Mouse (Mus musculus): ENCODE results near the gene Olfr329-ps. TPM values are rescaled to one million over a fixed set of nuclear protein-coding genes. Genes with fewer than 3 reads are reported as not detected.

Olfr329-ps gene
- polyA plus RNA-seq (2014; fragmentation: Illumina TruSeq; extraction: RNeasy Lipid Tissue Mini Kit (QIAGEN cat#74804); ENCODE audit: low read depth, low replicate concordance): 3.0 TPM

DNA sequence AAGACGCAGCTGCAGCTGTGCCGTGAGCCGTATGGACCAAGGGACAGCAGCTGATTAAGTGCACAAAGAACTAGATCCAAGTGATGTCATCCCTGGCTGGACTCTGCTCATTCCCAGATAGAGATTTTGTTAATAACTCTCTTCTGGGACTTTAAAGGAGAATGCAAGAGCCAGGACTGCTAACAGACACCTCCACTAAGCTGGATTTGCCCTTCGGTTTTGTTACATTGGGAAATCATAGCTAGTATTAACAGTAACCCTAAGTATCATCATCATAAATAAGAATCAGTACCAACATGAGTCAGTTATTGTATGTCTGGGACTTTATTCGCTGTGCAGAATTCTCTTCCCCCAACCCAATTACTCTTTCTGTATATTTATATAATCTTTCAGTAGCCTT, at the start of gene Olfr329-ps:
Olfr329-ps (minus strand) TSS at position 101 of the 400 bp plus-strand sequence.

DNA sequence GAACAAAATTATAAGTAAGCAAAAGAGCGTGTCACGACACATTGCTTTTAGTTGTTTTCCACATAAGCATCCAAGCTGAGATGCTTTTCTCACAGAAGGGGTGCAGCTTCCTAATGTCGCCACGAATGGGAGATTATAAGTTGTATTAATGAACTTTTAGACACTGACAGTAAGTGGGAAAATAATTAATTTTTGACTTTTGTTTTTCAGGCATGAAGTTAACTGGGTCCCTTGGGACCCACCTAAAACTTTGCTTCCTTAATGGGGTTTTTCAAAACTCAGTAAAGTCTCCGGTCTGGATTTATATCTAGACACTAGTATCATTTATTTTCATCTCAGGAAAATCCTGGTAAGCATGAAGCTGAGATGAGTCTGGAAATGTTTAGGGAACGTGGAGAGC, 48.6 kb upstream of the Olfr329-ps start, which contains the start of gene Olfr324:
Olfr324 (plus strand) TSS at position 301 of the 400 bp plus-strand sequence.

GRCm38 (mm10) chr11:58577430-58577829, 31.2 kb upstream of the Olfr329-ps start, which contains the start of gene Olfr325:
TSS of gene Olfr325 (plus strand) at chr11:58577730.

GRCm38 (mm10) chr11:58570405-58570804, 24.2 kb upstream of the Olfr329-ps start, which contains the start of gene Olfr224:
TSS of gene Olfr224 (minus strand) at chr11:58570553.

DNA sequence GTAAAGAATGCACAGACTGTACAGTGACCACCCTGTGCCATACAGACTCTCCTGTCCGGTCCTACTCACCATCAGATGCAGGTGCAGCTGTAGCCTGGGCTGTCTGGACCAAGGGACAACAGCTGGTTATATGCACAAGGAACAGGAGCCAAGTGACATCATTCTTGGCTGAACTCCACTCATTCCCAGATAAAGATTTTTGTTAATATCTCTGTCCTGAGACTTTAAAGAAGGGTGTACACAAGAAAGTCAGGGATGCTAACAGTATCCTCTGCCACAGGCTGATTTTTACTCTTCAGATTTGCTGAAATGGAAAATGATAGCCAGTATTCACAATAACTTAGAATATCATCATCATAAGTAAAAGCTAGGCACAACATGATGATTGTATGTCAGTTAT, 9.3 kb upstream of the Olfr329-ps start, which contains the start of gene Olfr328:
Olfr328 (minus strand) TSS at position 101 of the 400 bp plus-strand sequence.

DNA sequence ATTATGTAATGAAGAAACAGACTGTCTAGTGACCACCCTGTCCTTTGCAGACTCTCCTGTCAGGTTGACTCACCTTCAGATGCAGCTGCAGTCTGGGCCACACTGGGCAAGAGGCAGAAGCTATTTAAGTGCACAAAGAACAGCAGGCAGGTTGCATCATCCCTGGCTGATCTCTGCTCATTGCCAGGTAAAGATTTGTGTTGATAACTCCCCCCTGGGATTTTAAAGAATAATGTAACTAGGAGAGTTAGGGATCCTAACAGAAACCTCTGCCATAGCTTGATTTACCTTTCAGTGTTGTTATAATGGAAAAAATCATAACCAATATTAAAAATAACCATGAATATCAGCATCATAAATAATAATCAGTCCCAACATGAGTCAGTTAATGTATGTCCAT, 11.5 kb downstream of the Olfr329-ps start, which contains the start of gene Olfr330:
Olfr330 (minus strand) TSS at position 101 of the 400 bp plus-strand sequence.

DNA sequence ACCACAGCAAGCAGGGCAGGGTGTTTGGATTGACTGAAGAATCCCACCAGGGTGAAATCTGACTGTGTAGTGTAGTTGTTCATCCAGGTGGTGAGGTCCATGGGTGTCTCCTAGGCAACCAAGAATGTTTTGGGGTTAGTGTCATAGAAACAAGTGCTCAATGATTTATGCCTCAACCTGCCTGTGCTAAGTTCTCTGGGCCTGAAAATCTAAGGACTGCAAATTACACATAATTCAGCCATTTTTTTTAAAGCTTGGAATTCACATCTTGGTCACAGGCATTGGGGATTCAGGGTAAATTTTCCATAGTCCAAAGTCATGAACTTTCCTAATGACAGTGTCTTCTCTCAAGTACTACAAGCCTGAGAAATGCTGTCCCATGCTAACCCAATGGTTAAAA, 43.8 kb downstream of the Olfr329-ps start, which contains the start of gene Olfr331:
Olfr331 (minus strand) TSS at position 101 of the 400 bp plus-strand sequence.

DNA sequence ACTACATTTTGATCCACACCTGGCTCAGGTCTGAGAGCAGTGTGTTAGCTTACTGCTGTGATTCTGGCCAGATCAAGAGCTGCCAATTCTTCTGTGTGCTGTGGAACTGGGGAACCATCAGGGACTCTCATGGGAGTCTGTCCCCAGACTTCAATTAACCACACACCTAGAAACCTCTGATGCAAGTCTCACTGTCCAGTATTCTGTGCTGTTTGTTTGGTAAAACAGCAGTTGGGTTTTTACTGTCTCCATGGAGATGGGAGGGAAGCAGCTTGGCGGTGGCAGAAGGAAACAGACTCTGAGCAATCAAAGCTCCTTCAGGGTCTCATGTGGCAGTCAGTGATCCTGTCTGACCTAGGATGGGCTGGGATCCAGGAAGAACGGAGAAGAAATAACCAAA, 53.8 kb downstream of the Olfr329-ps start, which contains the start of gene Olfr332:
Olfr332 (minus strand) TSS at position 101 of the 400 bp plus-strand sequence.

Other genes starting within 250 kb of the Olfr329-ps start
- gene Zfp692, start 239.4 kb downstream of the Olfr329-ps start, polyA plus RNA-seq (2014; fragmentation: Illumina TruSeq; extraction: RNeasy Lipid Tissue Mini Kit (QIAGEN cat#74804); ENCODE audit: low read depth, low replicate concordance): 0.82 TPM
- gene Zfp672, start 216.1 kb downstream of the Olfr329-ps start, polyA plus RNA-seq (2014; fragmentation: Illumina TruSeq; extraction: RNeasy Lipid Tissue Mini Kit (QIAGEN cat#74804); ENCODE audit: low read depth, low replicate concordance): 70.4 TPM
- gene Sh3bp5l, start 215.7 kb downstream of the Olfr329-ps start, polyA plus RNA-seq (2014; fragmentation: Illumina TruSeq; extraction: RNeasy Lipid Tissue Mini Kit (QIAGEN cat#74804); ENCODE audit: low read depth, low replicate concordance): 0.87 TPM
- not detected for gene Lypd8, start 167.4 kb downstream of the Olfr329-ps start, polyA plus RNA-seq (2014; fragmentation: Illumina TruSeq; extraction: RNeasy Lipid Tissue Mini Kit (QIAGEN cat#74804); ENCODE audit: low read depth, low replicate concordance)
- gene 1810065E05Rik, start 125.3 kb downstream of the Olfr329-ps start, polyA plus RNA-seq (2014; fragmentation: Illumina TruSeq; extraction: RNeasy Lipid Tissue Mini Kit (QIAGEN cat#74804); ENCODE audit: low read depth, low replicate concordance): not detected
- not detected for gene Gm12253, start 113.9 kb downstream of the Olfr329-ps start, polyA plus RNA-seq (2014; fragmentation: Illumina TruSeq; extraction: RNeasy Lipid Tissue Mini Kit (QIAGEN cat#74804); ENCODE audit: low read depth, low replicate concordance)
- gene Lypd9, start 93.5 kb downstream of the Olfr329-ps start, polyA plus RNA-seq (2014; fragmentation: Illumina TruSeq; extraction: RNeasy Lipid Tissue Mini Kit (QIAGEN cat#74804); ENCODE audit: low read depth, low replicate concordance): not detected
- not detected for gene Olfr30, start 84.2 kb downstream of the Olfr329-ps start, polyA plus RNA-seq (2014; fragmentation: Illumina TruSeq; extraction: RNeasy Lipid Tissue Mini Kit (QIAGEN cat#74804); ENCODE audit: low read depth, low replicate concordance)
- not detected for gene Olfr332, start 53.9 kb downstream of the Olfr329-ps start, polyA plus RNA-seq (2014; fragmentation: Illumina TruSeq; extraction: RNeasy Lipid Tissue Mini Kit (QIAGEN cat#74804); ENCODE audit: low read depth, low replicate concordance)
- not detected for gene Olfr331, start 43.9 kb downstream of the Olfr329-ps start, polyA plus RNA-seq (2014; fragmentation: Illumina TruSeq; extraction: RNeasy Lipid Tissue Mini Kit (QIAGEN cat#74804); ENCODE audit: low read depth, low replicate concordance)
- 1.5 TPM for gene Olfr330, start 11.6 kb downstream of the Olfr329-ps start, polyA plus RNA-seq (2014; fragmentation: Illumina TruSeq; extraction: RNeasy Lipid Tissue Mini Kit (QIAGEN cat#74804); ENCODE audit: low read depth, low replicate concordance)
- gene Olfr328, start 9.2 kb upstream of the Olfr329-ps start, polyA plus RNA-seq (2014; fragmentation: Illumina TruSeq; extraction: RNeasy Lipid Tissue Mini Kit (QIAGEN cat#74804); ENCODE audit: low read depth, low replicate concordance): not detected
- not detected for gene Olfr224, start 24.1 kb upstream of the Olfr329-ps start, polyA plus RNA-seq (2014; fragmentation: Illumina TruSeq; extraction: RNeasy Lipid Tissue Mini Kit (QIAGEN cat#74804); ENCODE audit: low read depth, low replicate concordance)
- gene Olfr325, start 31.3 kb upstream of the Olfr329-ps start, polyA plus RNA-seq (2014; fragmentation: Illumina TruSeq; extraction: RNeasy Lipid Tissue Mini Kit (QIAGEN cat#74804); ENCODE audit: low read depth, low replicate concordance): not detected
- not detected for gene Olfr324, start 48.7 kb upstream of the Olfr329-ps start, polyA plus RNA-seq (2014; fragmentation: Illumina TruSeq; extraction: RNeasy Lipid Tissue Mini Kit (QIAGEN cat#74804); ENCODE audit: low read depth, low replicate concordance)
- not detected for gene 2210407C18Rik, start 69.7 kb upstream of the Olfr329-ps start, polyA plus RNA-seq (2014; fragmentation: Illumina TruSeq; extraction: RNeasy Lipid Tissue Mini Kit (QIAGEN cat#74804); ENCODE audit: low read depth, low replicate concordance)
- gene Olfr323, start 84.1 kb upstream of the Olfr329-ps start, polyA plus RNA-seq (2014; fragmentation: Illumina TruSeq; extraction: RNeasy Lipid Tissue Mini Kit (QIAGEN cat#74804); ENCODE audit: low read depth, low replicate concordance): not detected
- gene Trim58, start 94.0 kb upstream of the Olfr329-ps start, polyA plus RNA-seq (2014; fragmentation: Illumina TruSeq; extraction: RNeasy Lipid Tissue Mini Kit (QIAGEN cat#74804); ENCODE audit: low read depth, low replicate concordance): not detected
- not detected for gene Olfr322, start 112.4 kb upstream of the Olfr329-ps start, polyA plus RNA-seq (2014; fragmentation: Illumina TruSeq; extraction: RNeasy Lipid Tissue Mini Kit (QIAGEN cat#74804); ENCODE audit: low read depth, low replicate concordance)
- gene Olfr320, start 134.7 kb upstream of the Olfr329-ps start, polyA plus RNA-seq (2014; fragmentation: Illumina TruSeq; extraction: RNeasy Lipid Tissue Mini Kit (QIAGEN cat#74804); ENCODE audit: low read depth, low replicate concordance): not detected
- gene Olfr319, start 152.7 kb upstream of the Olfr329-ps start, polyA plus RNA-seq (2014; fragmentation: Illumina TruSeq; extraction: RNeasy Lipid Tissue Mini Kit (QIAGEN cat#74804); ENCODE audit: low read depth, low replicate concordance): not detected
- gene Olfr318, start 177.6 kb upstream of the Olfr329-ps start, polyA plus RNA-seq (2014; fragmentation: Illumina TruSeq; extraction: RNeasy Lipid Tissue Mini Kit (QIAGEN cat#74804); ENCODE audit: low read depth, low replicate concordance): not detected
- not detected for gene Olfr317, start 192.8 kb upstream of the Olfr329-ps start, polyA plus RNA-seq (2014; fragmentation: Illumina TruSeq; extraction: RNeasy Lipid Tissue Mini Kit (QIAGEN cat#74804); ENCODE audit: low read depth, low replicate concordance)
- gene Olfr316, start 206.3 kb upstream of the Olfr329-ps start, polyA plus RNA-seq (2014; fragmentation: Illumina TruSeq; extraction: RNeasy Lipid Tissue Mini Kit (QIAGEN cat#74804); ENCODE audit: low read depth, low replicate concordance): not detected
- not detected for gene Olfr315, start 226.8 kb upstream of the Olfr329-ps start, polyA plus RNA-seq (2014; fragmentation: Illumina TruSeq; extraction: RNeasy Lipid Tissue Mini Kit (QIAGEN cat#74804); ENCODE audit: low read depth, low replicate concordance)
- not detected for gene Olfr314, start 236.5 kb upstream of the Olfr329-ps start, polyA plus RNA-seq (2014; fragmentation: Illumina TruSeq; extraction: RNeasy Lipid Tissue Mini Kit (QIAGEN cat#74804); ENCODE audit: low read depth, low replicate concordance)